Mouse (Mus musculus): ENCODE data around the gene Gins2. TPM values are rescaled to one million over a fixed set of nuclear protein-coding genes. Genes with fewer than 3 reads are reported as not detected.

Gene Gins2
- total and polyA plus RNA-seq, 3 experiments, result 39.6 to 150 (median 49.3) TPM

- no peaks in the 10 kb centered on the region for H3K9me3 ChIP-seq (replicated peaks; ENCODE audit: insufficient read depth, low read length)
- peaks cover 3 to 10% of the 10 kb centered on the region in 2 experiments; a peak in 3 of 4 replicates for H3K4me1 ChIP-seq (ENCODE audit: control insufficient read depth in 1 of 2, insufficient read depth in 2 of 2, low read length in 2 of 2)
- H3K27me3 ChIP-seq (ENCODE audit: control insufficient read depth in 1 of 2, insufficient read depth in 2 of 2, low read length in 2 of 2), result no peaks in the 10 kb centered on the region
- H3K36me3 ChIP-seq (ENCODE audit: control insufficient read depth in 1 of 2, insufficient read depth in 2 of 2, low read length in 2 of 2), result peaks cover 0 to 6% of the 10 kb centered on the region in 2 experiments; a peak in 1 of 4 replicates
- H3K79me2 ChIP-seq (ENCODE audit: control insufficient read depth, insufficient read depth, low read length, poor library complexity), result peaks cover 9% of the 10 kb centered on the region
- H3K9ac ChIP-seq (ENCODE audit: control insufficient read depth, low read depth, low read length, poor library complexity, severe bottlenecking), result no peak overlapping the region
- no peak overlapping the region for H3K4me3 ChIP-seq (ENCODE audit: control insufficient read depth in 1 of 2, insufficient read depth in 1 of 2, low read depth in 2 of 2, low read length in 2 of 2)
- no peak for DNase-seq (ENCODE audit: low read depth, low spot score)
- no peak overlapping the region for H3K27ac ChIP-seq (ENCODE audit: control insufficient read depth, low read depth, low read length)
- TF ChIP-seq EP300 (IDR thresholded peaks at IDR 0.05; ENCODE audit: low read depth in 1 of 2, low read length in 2 of 2) (no peak), BHLHE40 (IDR thresholded peaks at IDR 0.05; ENCODE audit: borderline replicate concordance, low read depth, low read length) (no peak), ETS1 (IDR thresholded peaks at IDR 0.05; ENCODE audit: low read depth, low read length) (no peak), POLR2AphosphoS2 (IDR thresholded peaks at IDR 0.05; ENCODE audit: low read length) (no peak)
Measured at GRCm38 (mm10) chr8:120591587-120592292, 2.6 kb upstream of the Gins2 start.

- peaks cover 0 to 6% of the 10 kb centered on the region in 2 experiments; a peak in 1 of 4 replicates for H3K36me3 ChIP-seq (ENCODE audit: control insufficient read depth in 1 of 2, insufficient read depth in 2 of 2, low read length in 2 of 2)
- 0 out of 2 replicates have a peak overlapping the region, but pooled peaks have one; percentile 0 for H3K27ac ChIP-seq (ENCODE audit: control insufficient read depth, low read depth, low read length)
- H3K9ac ChIP-seq (ENCODE audit: control insufficient read depth, low read depth, low read length, poor library complexity, severe bottlenecking), result peak overlapping the region; percentile 56
- DNase-seq (ENCODE audit: low read depth, low spot score), result peak; percentile 53
- H3K27me3 ChIP-seq (ENCODE audit: control insufficient read depth in 1 of 2, insufficient read depth in 2 of 2, low read length in 2 of 2), result no peaks in the 10 kb centered on the region
- H3K4me1 ChIP-seq (ENCODE audit: control insufficient read depth in 1 of 2, insufficient read depth in 2 of 2, low read length in 2 of 2), result peaks cover 3 to 10% of the 10 kb centered on the region in 2 experiments; a peak in 3 of 4 replicates
- no peak for TF ChIP-seq USF2 (IDR thresholded peaks at IDR 0.05; ENCODE audit: borderline replicate concordance in 1 of 2, insufficient read depth in 1 of 2, low read depth in 1 of 2, low read length in 2 of 2)
- 0 out of 2 replicates have a peak, but pooled peaks have one; percentile 32 for TF ChIP-seq TBP (IDR thresholded peaks at IDR 0.05; ENCODE audit: low read depth, low read length)
- no peak for TF ChIP-seq EP300 (IDR thresholded peaks at IDR 0.05; ENCODE audit: low read depth in 1 of 2, low read length in 2 of 2)
- no peak for TF ChIP-seq KAT2A (conservative IDR thresholded peaks at IDR 0.05; ENCODE audit: low read depth, low read length)
- peak; percentile 13; the same call in 1 of the 2 replicates for TF ChIP-seq ZMIZ1 (IDR thresholded peaks at IDR 0.05; ENCODE audit: low read depth, low read length)
- TF ChIP-seq TCF12 (IDR thresholded peaks at IDR 0.05; ENCODE audit: low read depth, low read length), result no peak
- H3K79me2 ChIP-seq (ENCODE audit: control insufficient read depth, insufficient read depth, low read length, poor library complexity), result peaks cover 10% of the 10 kb centered on the region
- H3K9me3 ChIP-seq (replicated peaks; ENCODE audit: insufficient read depth, low read length), result no peaks in the 10 kb centered on the region
- peak overlapping the region; percentile 61 to 89 for H3K4me3 ChIP-seq (ENCODE audit: control insufficient read depth in 1 of 2, insufficient read depth in 1 of 2, low read depth in 2 of 2, low read length in 2 of 2)
Measured at GRCm38 (mm10) chr8:120589921-120590320, 817 bp upstream of the Gins2 start.

- H3K4me3 ChIP-seq (ENCODE audit: control insufficient read depth in 1 of 2, insufficient read depth in 1 of 2, low read depth in 2 of 2, low read length in 2 of 2), result no peak overlapping the region
- H3K36me3 ChIP-seq (ENCODE audit: control insufficient read depth in 1 of 2, insufficient read depth in 2 of 2, low read length in 2 of 2), result peaks cover 0 to 6% of the 10 kb centered on the region in 2 experiments; a peak in 1 of 4 replicates
- peaks cover 10% of the 10 kb centered on the region for H3K79me2 ChIP-seq (ENCODE audit: control insufficient read depth, insufficient read depth, low read length, poor library complexity)
- no peaks in the 10 kb centered on the region for H3K9me3 ChIP-seq (replicated peaks; ENCODE audit: insufficient read depth, low read length)
- no peaks in the 10 kb centered on the region for H3K27me3 ChIP-seq (ENCODE audit: control insufficient read depth in 1 of 2, insufficient read depth in 2 of 2, low read length in 2 of 2)
- no peak for DNase-seq (ENCODE audit: low read depth, low spot score)
- peaks cover 3 to 10% of the 10 kb centered on the region in 2 experiments; a peak in 3 of 4 replicates for H3K4me1 ChIP-seq (ENCODE audit: control insufficient read depth in 1 of 2, insufficient read depth in 2 of 2, low read length in 2 of 2)
- H3K9ac ChIP-seq (ENCODE audit: control insufficient read depth, low read depth, low read length, poor library complexity, severe bottlenecking), result no peak overlapping the region
- no peak overlapping the region for H3K27ac ChIP-seq (ENCODE audit: control insufficient read depth, low read depth, low read length)
- TF ChIP-seq MAZ (IDR thresholded peaks at IDR 0.05; ENCODE audit: low read depth, low read length), result no peak
- no peak for TF ChIP-seq NELFE (IDR thresholded peaks at IDR 0.05; ENCODE audit: low read depth, low read length)
- TF ChIP-seq MAX (IDR thresholded peaks at IDR 0.05; ENCODE audit: low read length), result no peak
- no peak for TF ChIP-seq MYB (IDR thresholded peaks at IDR 0.05; ENCODE audit: low read depth, low read length)
- no peak for TF ChIP-seq GABPA (IDR thresholded peaks at IDR 0.05; ENCODE audit: low read depth, low read length)
- no peak for TF ChIP-seq RAD21 (IDR thresholded peaks at IDR 0.05; ENCODE audit: low read depth, low read length)
- no peak for TF ChIP-seq ELF1 (IDR thresholded peaks at IDR 0.05; ENCODE audit: low read depth, low read length)
- TF ChIP-seq ZKSCAN1 (IDR thresholded peaks at IDR 0.05; ENCODE audit: low read depth, low read length), result no peak
- no peak for TF ChIP-seq EP300 (IDR thresholded peaks at IDR 0.05; ENCODE audit: low read depth in 1 of 2, low read length in 2 of 2)
- TF ChIP-seq BHLHE40 (IDR thresholded peaks at IDR 0.05; ENCODE audit: borderline replicate concordance, low read depth, low read length), result no peak
- no peak for TF ChIP-seq SIN3A (IDR thresholded peaks at IDR 0.05; ENCODE audit: low read length)
- TF ChIP-seq HCFC1 (IDR thresholded peaks at IDR 0.05; ENCODE audit: low read depth, low read length), result no peak
- TF ChIP-seq RCOR1 (IDR thresholded peaks at IDR 0.05; ENCODE audit: low read depth, low read length), result no peak
Measured at GRCm38 (mm10) chr8:120585521-120585920, 3.6 kb downstream of the Gins2 start.
